Mouse (Mus musculus): ENCODE data around the gene Zfp266. TPM values are rescaled to one million over a fixed set of nuclear protein-coding genes. Genes with fewer than 3 reads are reported as not detected.
A peak's percentile ranks its signal among the peaks of the same experiment; 100 is the strongest.

The Zfp266 gene
- polyA plus RNA-seq, 1 experiment from 2014 or later: 17.5 TPM

- no peaks in the 10 kb centered on the region for H3K9me3 ChIP-seq (ENCODE audit: control insufficient read depth)
- H3K4me3 ChIP-seq (ENCODE audit: low read depth, low read length): no peak overlapping the region
- 91% methylated on average over 5 of the region's 5 CpGs for WGBS
- peaks cover 65% of the 10 kb centered on the region for H3K36me3 ChIP-seq (ENCODE audit: control insufficient read depth, insufficient read depth)
- no peak for TF ChIP-seq CTCF (IDR thresholded peaks at IDR 0.05; ENCODE audit: low read depth)
- H3K9ac ChIP-seq (ENCODE audit: low read depth, low read length): no peak overlapping the region
- no peak overlapping the region for H3K27ac ChIP-seq (ENCODE audit: low read depth, low read length)
- H3K27me3 ChIP-seq (replicated peaks; ENCODE audit: control insufficient read depth, insufficient read depth, low read length): no peaks in the 10 kb centered on the region
- no peaks in the 10 kb centered on the region for H3K4me1 ChIP-seq (replicated peaks; ENCODE audit: control insufficient read depth, insufficient read depth, low read length)
- no peak overlapping the region for H3K4me2 ChIP-seq (replicated peaks; ENCODE audit: low read depth)
- no peak for ATAC-seq
Observed at GRCm38 (mm10) chr9:20504801-20505200, 16.4 kb downstream of the Zfp266 start.

GRCm38 (mm10) chr9:20493281-20493680 is 27.9 kb downstream of the Zfp266 start:
- H3K9ac ChIP-seq (ENCODE audit: low read depth, low read length): peak overlapping the region; percentile 89
- TF ChIP-seq CTCF (IDR thresholded peaks at IDR 0.05; ENCODE audit: low read depth): peak; percentile 56
- no peaks in the 10 kb centered on the region for H3K9me3 ChIP-seq (ENCODE audit: control insufficient read depth)
- peaks cover 20% of the 10 kb centered on the region for H3K36me3 ChIP-seq (ENCODE audit: control insufficient read depth, insufficient read depth)
- no peaks in the 10 kb centered on the region for H3K27me3 ChIP-seq (replicated peaks; ENCODE audit: control insufficient read depth, insufficient read depth, low read length)
- 0 out of 2 replicates have a peak, but pooled peaks have one; percentile 9 for ATAC-seq
- peak overlapping the region; percentile 92 for H3K27ac ChIP-seq (ENCODE audit: low read depth, low read length)
- 2% methylated on average over 9 of the region's 9 CpGs for WGBS
- peak overlapping the region; percentile 67 for H3K4me3 ChIP-seq (ENCODE audit: low read depth, low read length)
- H3K4me1 ChIP-seq (replicated peaks; ENCODE audit: control insufficient read depth, insufficient read depth, low read length): 0 out of 2 replicates have a peak, but pooled peaks cover 3% of the 10 kb centered on the region
- H3K4me2 ChIP-seq (replicated peaks; ENCODE audit: low read depth): peak overlapping the region; percentile 82

GRCm38 (mm10) chr9:20492527-20493233 is 28.5 kb downstream of the Zfp266 start, which contains the start of gene Zfp426:
TSS of gene Zfp426 (minus strand) at chr9:20492746.
- Histone ChIP-seq H3K9me3 (ENCODE audit: control insufficient read depth) (no peaks in the 10 kb centered on the region), H3K9ac (ENCODE audit: low read depth, low read length) (peak within 1 kb of the TSS; percentile 89), H3K36me3 (ENCODE audit: control insufficient read depth, insufficient read depth) (peaks cover 14% of the 10 kb centered on the region), H3K27me3 (replicated peaks; ENCODE audit: control insufficient read depth, insufficient read depth, low read length) (no peaks in the 10 kb centered on the region), H3K4me3 (ENCODE audit: low read depth, low read length) (peak within 1 kb of the TSS; percentile 67), H3K27ac (ENCODE audit: low read depth, low read length) (peak within 1 kb of the TSS; percentile 92), H3K4me2 (replicated peaks; ENCODE audit: low read depth) (peak within 1 kb of the TSS; percentile 82), H3K4me1 (replicated peaks; ENCODE audit: control insufficient read depth, insufficient read depth, low read length) (0 out of 2 replicates have a peak, but pooled peaks cover 3% of the 10 kb centered on the region)
- ATAC-seq: peak; percentile 94
- under 1% methylated on average over 40 of the region's 40 CpGs for WGBS
- TF ChIP-seq CTCF (IDR thresholded peaks at IDR 0.05; ENCODE audit: low read depth): no peak

- H3K27me3 ChIP-seq (replicated peaks; ENCODE audit: control insufficient read depth, insufficient read depth, low read length): no peaks in the 10 kb centered on the region
- no peak for ATAC-seq
- peak overlapping the region; percentile 89 for H3K9ac ChIP-seq (ENCODE audit: low read depth, low read length)
- 0 out of 2 replicates have a peak, but pooled peaks cover 3% of the 10 kb centered on the region for H3K4me1 ChIP-seq (replicated peaks; ENCODE audit: control insufficient read depth, insufficient read depth, low read length)
- H3K9me3 ChIP-seq (ENCODE audit: control insufficient read depth): no peaks in the 10 kb centered on the region
- peak overlapping the region; percentile 92 for H3K27ac ChIP-seq (ENCODE audit: low read depth, low read length)
- no peak for TF ChIP-seq CTCF (IDR thresholded peaks at IDR 0.05; ENCODE audit: low read depth)
- H3K36me3 ChIP-seq (ENCODE audit: control insufficient read depth, insufficient read depth): peaks cover 7% of the 10 kb centered on the region
- H3K4me2 ChIP-seq (replicated peaks; ENCODE audit: low read depth): peak overlapping the region; percentile 82
- H3K4me3 ChIP-seq (ENCODE audit: low read depth, low read length): peak overlapping the region; percentile 67
- WGBS: 6% methylated on average over 20 of the region's 20 CpGs
Observed at GRCm38 (mm10) chr9:20491858-20492526, 29.2 kb downstream of the Zfp266 start.

- 0 out of 2 replicates have a peak, but pooled peaks cover 3% of the 10 kb centered on the region for H3K4me1 ChIP-seq (replicated peaks; ENCODE audit: control insufficient read depth, insufficient read depth, low read length)
- no peak overlapping the region for H3K9ac ChIP-seq (ENCODE audit: low read depth, low read length)
- WGBS: 65% methylated on average over 5 of the region's 5 CpGs
- H3K27ac ChIP-seq (ENCODE audit: low read depth, low read length): peak overlapping the region; percentile 15; the same call in 1 of the 2 replicates
- no peaks in the 10 kb centered on the region for H3K9me3 ChIP-seq (ENCODE audit: control insufficient read depth)
- H3K27me3 ChIP-seq (replicated peaks; ENCODE audit: control insufficient read depth, insufficient read depth, low read length): no peaks in the 10 kb centered on the region
- no peak for ATAC-seq
- no peak overlapping the region for H3K4me3 ChIP-seq (ENCODE audit: low read depth, low read length)
- H3K4me2 ChIP-seq (replicated peaks; ENCODE audit: low read depth): no peak overlapping the region
- peaks cover 13% of the 10 kb centered on the region; the same call in 1 of the 2 replicates for H3K36me3 ChIP-seq (ENCODE audit: control insufficient read depth, insufficient read depth)
- no peak for TF ChIP-seq CTCF (IDR thresholded peaks at IDR 0.05; ENCODE audit: low read depth)
Observed at GRCm38 (mm10) chr9:20489536-20489935, 31.7 kb downstream of the Zfp266 start.

- no peaks in the 10 kb centered on the region for H3K9me3 ChIP-seq (ENCODE audit: control insufficient read depth)
- TF ChIP-seq CTCF (IDR thresholded peaks at IDR 0.05; ENCODE audit: low read depth): no peak
- H3K27ac ChIP-seq (ENCODE audit: low read depth, low read length): no peak overlapping the region
- peaks cover 59% of the 10 kb centered on the region for H3K36me3 ChIP-seq (ENCODE audit: control insufficient read depth, insufficient read depth)
- H3K4me1 ChIP-seq (replicated peaks; ENCODE audit: control insufficient read depth, insufficient read depth, low read length): no peaks in the 10 kb centered on the region
- no peaks in the 10 kb centered on the region for H3K27me3 ChIP-seq (replicated peaks; ENCODE audit: control insufficient read depth, insufficient read depth, low read length)
- ATAC-seq: no peak
- 95% methylated on average over 5 of the region's 5 CpGs for WGBS
- H3K4me2 ChIP-seq (replicated peaks; ENCODE audit: low read depth): no peak overlapping the region
- H3K4me3 ChIP-seq (ENCODE audit: low read depth, low read length): no peak overlapping the region
- no peak overlapping the region for H3K9ac ChIP-seq (ENCODE audit: low read depth, low read length)
Observed at GRCm38 (mm10) chr9:20479396-20479795, 41.8 kb downstream of the Zfp266 start.
